ENCODE assay signal across 24 mouse cellular contexts in the genomic region with DNA sequence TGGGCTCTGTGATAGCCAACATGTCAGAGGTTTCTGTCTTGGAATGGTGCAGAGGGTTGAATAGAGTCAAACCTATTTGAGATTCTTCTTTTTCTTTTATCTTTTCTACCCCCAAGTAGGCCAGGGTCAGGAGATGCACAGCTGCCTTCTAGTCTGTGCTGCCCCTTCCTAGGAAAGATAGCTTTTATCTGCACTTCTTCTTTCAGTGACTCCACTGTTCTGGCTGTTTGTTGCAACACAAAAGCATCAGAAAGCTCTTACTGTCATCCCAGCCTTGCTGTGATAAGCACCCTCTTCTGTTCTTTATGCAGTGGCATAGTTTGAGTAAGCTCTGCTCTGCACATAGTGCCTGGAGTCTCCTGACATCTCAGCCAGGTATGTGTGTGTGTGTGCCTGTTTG.
DNase-seq lines count a peak whose midpoint lies in the region; ATAC-seq and TF ChIP-seq lines count a peak whose summit lies in the region.
"Had no signal": no experiment of that assay in that cellular context is flagged by ENCODE, and none has a peak within 500 bp of the region (broad histone marks: within the 10 kb centered on the region; RNA-seq: fewer than 3 reads in every experiment).

No protein-coding gene starts in this region.

- TF ChIP-seq CTCF in brain, embryonic 14.5 days (IDR thresholded peaks at IDR 0.05; ENCODE audit: borderline replicate concordance, extremely low read depth, insufficient read depth, insufficient read length): no peak

- H3K4me1 ChIP-seq in midbrain, embryonic 15.5 days: no peaks in the 10 kb centered on the region
- H3K4me1 ChIP-seq in midbrain, embryonic 14.5 days (ENCODE audit: control insufficient read depth, insufficient read depth, low read length): no peaks in the 10 kb centered on the region
- H3K4me1 ChIP-seq: embryonic facial prominence, embryonic 13.5 days; embryonic facial prominence, embryonic 15.5 days; forebrain, embryonic 10.5 days; forebrain, embryonic 12.5 days had no signal

- H3K27me3 ChIP-seq in midbrain, embryonic 15.5 days (replicated peaks): no peaks in the 10 kb centered on the region
- H3K27me3 ChIP-seq in midbrain, embryonic 14.5 days (ENCODE audit: control insufficient read depth, insufficient read depth, low read length): no peaks in the 10 kb centered on the region
- H3K27me3 ChIP-seq: CH12.LX; embryonic facial prominence, embryonic 13.5 days; embryonic facial prominence, embryonic 15.5 days; forebrain, embryonic 12.5 days had no signal

- ATAC-seq in midbrain, embryonic 15.5 days (replicated peaks): 0 out of 2 replicates have a peak, but pooled peaks have one; percentile 52
- no peak for ATAC-seq in midbrain, embryonic 14.5 days (ENCODE audit: low FRiP score, low TSS enrichment)
- peak; percentile 34; the same call in 1 of the 2 replicates for ATAC-seq in granulocyte monocyte progenitor cell, adult 5-6 weeks (replicated peaks; ENCODE audit: poor library complexity, severe bottlenecking)

- H3K4me3 ChIP-seq in midbrain, embryonic 15.5 days: no peak overlapping the region
- no peak overlapping the region for H3K4me3 ChIP-seq in midbrain, embryonic 14.5 days (replicated peaks; ENCODE audit: low read depth, low read length)
- H3K4me3 ChIP-seq: embryonic facial prominence, embryonic 13.5 days; embryonic facial prominence, embryonic 15.5 days; erythroblast, embryonic 14.5 days; forebrain, embryonic 10.5 days; forebrain, embryonic 12.5 days had no signal

- TF ChIP-seq POLR2A in brain, embryonic 14.5 days (IDR thresholded peaks at IDR 0.05; ENCODE audit: borderline replicate concordance, extremely low read depth, insufficient read depth, insufficient read length, poor library complexity, severe bottlenecking): no peak

- no peak overlapping the region for H3K27ac ChIP-seq in midbrain, embryonic 15.5 days
- H3K27ac ChIP-seq in midbrain, embryonic 14.5 days (replicated peaks; ENCODE audit: low read depth, low read length): no peak overlapping the region
- H3K27ac ChIP-seq: embryonic facial prominence, embryonic 13.5 days; embryonic facial prominence, embryonic 15.5 days; forebrain, embryonic 10.5 days; forebrain, embryonic 12.5 days had no signal

- H3K9me3 ChIP-seq in midbrain, embryonic 15.5 days: no peaks in the 10 kb centered on the region
- H3K9me3 ChIP-seq in midbrain, embryonic 14.5 days (ENCODE audit: control insufficient read depth, low read length): no peaks in the 10 kb centered on the region
- H3K9me3 ChIP-seq: embryonic facial prominence, embryonic 13.5 days; embryonic facial prominence, embryonic 15.5 days; forebrain, embryonic 10.5 days; forebrain, embryonic 12.5 days; G1E had no signal

- no peaks in the 10 kb centered on the region for H3K36me3 ChIP-seq in midbrain, embryonic 15.5 days (replicated peaks)
- no peaks in the 10 kb centered on the region for H3K36me3 ChIP-seq in midbrain, embryonic 14.5 days (ENCODE audit: control insufficient read depth, insufficient read depth, low read length)
- H3K36me3 ChIP-seq: embryonic facial prominence, embryonic 13.5 days; embryonic facial prominence, embryonic 15.5 days; forebrain, embryonic 10.5 days; forebrain, embryonic 12.5 days; G1E had no signal

- no peak overlapping the region for H3K9ac ChIP-seq in midbrain, embryonic 15.5 days
- H3K9ac ChIP-seq in midbrain, embryonic 14.5 days (replicated peaks; ENCODE audit: low read length): no peak overlapping the region
- H3K9ac ChIP-seq: embryonic facial prominence, embryonic 13.5 days; embryonic facial prominence, embryonic 15.5 days; forebrain, embryonic 12.5 days had no signal

- H3K4me2 ChIP-seq in midbrain, embryonic 15.5 days: no peak overlapping the region
- H3K4me2 ChIP-seq in midbrain, embryonic 14.5 days (ENCODE audit: low read length): no peak overlapping the region
- H3K4me2 ChIP-seq: embryonic facial prominence, embryonic 15.5 days; forebrain, embryonic 12.5 days had no signal

- no peak for DNase-seq in midbrain, embryonic 14.5 days
- DNase-seq in brain, embryonic 14.5 days (ENCODE audit: low read depth): peak; percentile 7
- no peak for DNase-seq in right cerebral cortex, adult 2 months (ENCODE audit: low spot score in 2 of 2)
- no peak for DNase-seq in heart, adult 8-10 months (ENCODE audit: low spot score)
- no peak for DNase-seq in cerebellum, adult 11-12 months
- DNase-seq: adrenal gland, adult 8-10 months; adrenal gland, postnatal 14 days; adrenal gland, postnatal 36 days; B cell, adult 2 months; cerebellum, adult 11 months; cerebellum, adult 2 months; cerebellum, adult 9-10 months; cerebellum, postnatal 10 days; cerebellum, postnatal 25 days; embryo, embryonic 11 days had no signal
